Mouse (Mus musculus): ENCODE measurements around the gene Pkdcc. TPM values are rescaled to one million over a fixed set of nuclear protein-coding genes. Genes with fewer than 3 reads are reported as not detected.

Gene Pkdcc
- not detected for total RNA-seq (2023)

GRCm38 (mm10) chr17:83214674-83215528, at the start of gene Pkdcc:
Pkdcc (plus strand) TSS chr17:83215292.

Other genes starting within 250 kb of the Pkdcc start
- gene Eml4, start 135.6 kb downstream of the Pkdcc start, total RNA-seq (2023), result 48.0 TPM

Measured in CD4-positive naive resting alpha-beta T cell, adult 76 days (primary cell).